Mouse (Mus musculus) embryonic facial prominence, embryonic 13.5 days (tissue): ENCODE measurements around the gene Def8. TPM values are rescaled to one million over a fixed set of nuclear protein-coding genes. Genes with fewer than 3 reads are reported as not detected.

Experiments used
- ATAC-seq: fragments of 200-750 bp; cut with Nextera tagmentation; 2 replicates; pipeline ENCODE4 v1.8.0; 2017; ENCODE audit warnings: low read depth; ENCODE audit not compliant: insufficient number of reproducible peaks, insufficient read depth, low FRiP score, low TSS enrichment
- H3K27ac ChIP-seq: fragments of 300-500 bp; sonication (generic); 2 replicates; pipeline ENCODE4 v1.5.1; 2015; ENCODE audit warnings: moderate library complexity, mild to moderate bottlenecking, inconsistent platforms
- H3K27me3 ChIP-seq: fragments of 300-500 bp; sonication (generic); 2 replicates; pipeline ENCODE4 v1.6.1; 2015; ENCODE audit warnings: mild to moderate bottlenecking, inconsistent platforms
- H3K36me3 ChIP-seq: fragments of 300-500 bp; sonication (generic); 2 replicates; pipeline ENCODE4 v1.6.1; 2015; ENCODE audit warnings: mild to moderate bottlenecking, inconsistent platforms
- H3K4me1 ChIP-seq: fragments of 300-500 bp; sonication (generic); 2 replicates; pipeline ENCODE4 v1.6.1; 2015; ENCODE audit warnings: inconsistent platforms
- H3K4me2 ChIP-seq: fragments of 300-500 bp; sonication (generic); 2 replicates; pipeline ENCODE4 v1.6.1; 2015; ENCODE audit warnings: moderate library complexity, mild to moderate bottlenecking, inconsistent platforms
- H3K4me3 ChIP-seq: fragments of 300-500 bp; sonication (generic); 2 replicates; pipeline ENCODE4 v1.5.1; 2015; ENCODE audit warnings: mild to moderate bottlenecking, inconsistent platforms
- H3K9ac ChIP-seq: fragments of 300-500 bp; sonication (generic); 2 replicates; pipeline ENCODE4 v1.6.1; 2015; ENCODE audit warnings: mild to moderate bottlenecking, inconsistent platforms
- H3K9me3 ChIP-seq: fragments of 300-500 bp; sonication (generic); 2 replicates; pipeline ENCODE4 v1.6.1; 2016; ENCODE audit warnings: inconsistent platforms
- WGBS: fragments of 180-500 bp; shearing (Covaris S2); methylation state at CpG from one replicate; pipeline ENCODE4 v1.1.7; 2015; ENCODE audit warnings: mixed read lengths; 5-methylcytosine and 5-hydroxymethylcytosine counted together
- polyA plus RNA-seq: library from polyadenylated mRNA; unstranded; fragments of >200 nt; fragmentation: Nextera tagmentation; extraction: Ambion mirVana; gene quantifications from 2 replicates; pipeline ENCODE4 v1.2.1, GENCODE M21; 2015

Gene Def8
- polyA plus RNA-seq, 1 experiment from 2014 or later = 43.2 TPM

DNA sequence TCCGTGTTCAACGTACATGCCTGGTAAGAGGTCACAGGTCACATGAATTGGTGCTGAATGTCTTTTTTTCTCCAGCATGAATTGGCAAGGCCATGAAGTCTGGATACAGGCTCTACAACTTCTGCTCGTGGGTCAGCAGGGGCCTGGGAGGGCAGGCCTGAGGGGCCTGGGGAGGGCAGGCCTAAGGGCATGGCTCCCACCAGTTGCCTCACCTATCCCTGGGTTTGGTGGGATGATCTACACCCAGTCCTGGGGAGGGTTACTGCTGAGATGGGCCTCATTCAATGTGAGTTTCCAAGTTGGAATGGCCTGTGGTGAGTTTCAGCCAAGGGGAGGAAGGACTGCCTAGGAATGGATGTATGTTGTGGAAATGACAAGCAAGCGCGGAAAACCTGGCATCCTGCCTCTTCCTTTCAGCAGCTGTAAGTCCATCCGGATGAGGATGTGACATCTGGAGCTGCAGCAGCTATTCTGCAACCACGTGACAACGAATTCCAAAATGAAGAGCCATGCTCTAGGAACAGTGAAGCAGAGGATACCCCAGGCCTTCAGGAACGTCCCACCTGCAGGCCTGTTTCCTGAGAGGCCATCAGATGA, 20.5 kb upstream of the Def8 start:
- ATAC-seq = no peak
- no peak overlapping the region for H3K4me3 ChIP-seq
- peaks cover 56% of the 10 kb centered on the region for H3K36me3 ChIP-seq
- H3K27ac ChIP-seq = no peak overlapping the region
- H3K4me1 ChIP-seq = peaks cover 20% of the 10 kb centered on the region
- peaks cover 5% of the 10 kb centered on the region; the same call in 1 of the 2 replicates for H3K27me3 ChIP-seq
- H3K9me3 ChIP-seq = no peaks in the 10 kb centered on the region
- WGBS = 82% methylated on average over 9 of the region's 9 CpGs
- H3K9ac ChIP-seq = no peak overlapping the region
- no peak overlapping the region for H3K4me2 ChIP-seq

DNA sequence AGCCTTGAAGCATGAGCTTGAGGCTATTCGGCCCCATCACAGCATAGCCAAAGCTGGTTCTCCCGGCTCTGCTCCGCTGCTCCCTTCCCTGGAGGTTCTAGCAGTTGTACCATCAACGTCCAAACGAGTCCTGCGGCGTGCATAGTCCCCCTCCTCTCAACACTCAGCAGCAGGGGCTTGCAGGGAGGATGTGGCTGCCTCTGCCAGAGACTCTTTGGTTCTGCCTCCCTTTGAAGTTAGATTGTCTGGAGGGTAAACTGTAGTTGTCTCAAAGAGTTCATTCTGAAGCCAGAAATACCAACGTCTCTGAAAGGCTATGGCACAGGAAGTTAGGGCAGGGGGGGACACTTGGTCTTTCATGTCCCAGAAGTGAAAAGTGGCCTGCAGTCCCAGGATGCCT, 18.8 kb upstream of the Def8 start:
- H3K9ac ChIP-seq = 0 out of 2 replicates have a peak overlapping the region, but pooled peaks have one; percentile 44
- H3K36me3 ChIP-seq = peaks cover 39% of the 10 kb centered on the region
- H3K27me3 ChIP-seq = peaks cover 20% of the 10 kb centered on the region
- H3K27ac ChIP-seq = peak overlapping the region; percentile 39
- 28% methylated on average over 8 of the region's 8 CpGs for WGBS
- no peaks in the 10 kb centered on the region for H3K9me3 ChIP-seq
- H3K4me2 ChIP-seq = no peak overlapping the region
- no peak overlapping the region for H3K4me3 ChIP-seq
- H3K4me1 ChIP-seq = peaks cover 20% of the 10 kb centered on the region
- no peak for ATAC-seq

GRCm38 (mm10) chr8:123406786-123407185, 16.5 kb upstream of the Def8 start, which contains the start of gene Mc1r:
Gene Mc1r (plus strand): TSS chr8:123407107.
- Histone ChIP-seq H3K4me1 (peaks cover 38% of the 10 kb centered on the region), H3K36me3 (peaks cover 16% of the 10 kb centered on the region), H3K4me3 (no peak within 1 kb of the TSS), H3K27me3 (peaks cover 42% of the 10 kb centered on the region), H3K9ac (no peak within 1 kb of the TSS), H3K4me2 (no peak within 1 kb of the TSS), H3K27ac (no peak within 1 kb of the TSS), H3K9me3 (no peaks in the 10 kb centered on the region)
- no peak for ATAC-seq
- WGBS = 10% methylated on average over 4 of the region's 4 CpGs

GRCm38 (mm10) chr8:123407612-123408011, 15.7 kb upstream of the Def8 start:
- H3K9me3 ChIP-seq = no peaks in the 10 kb centered on the region
- peaks cover 47% of the 10 kb centered on the region for H3K4me1 ChIP-seq
- WGBS = 91% methylated on average over 13 of the region's 13 CpGs
- H3K36me3 ChIP-seq = peaks cover 8% of the 10 kb centered on the region
- H3K9ac ChIP-seq = no peak overlapping the region
- H3K4me2 ChIP-seq = no peak overlapping the region
- peaks cover 50% of the 10 kb centered on the region for H3K27me3 ChIP-seq
- H3K27ac ChIP-seq = no peak overlapping the region
- no peak overlapping the region for H3K4me3 ChIP-seq
- ATAC-seq = no peak

DNA sequence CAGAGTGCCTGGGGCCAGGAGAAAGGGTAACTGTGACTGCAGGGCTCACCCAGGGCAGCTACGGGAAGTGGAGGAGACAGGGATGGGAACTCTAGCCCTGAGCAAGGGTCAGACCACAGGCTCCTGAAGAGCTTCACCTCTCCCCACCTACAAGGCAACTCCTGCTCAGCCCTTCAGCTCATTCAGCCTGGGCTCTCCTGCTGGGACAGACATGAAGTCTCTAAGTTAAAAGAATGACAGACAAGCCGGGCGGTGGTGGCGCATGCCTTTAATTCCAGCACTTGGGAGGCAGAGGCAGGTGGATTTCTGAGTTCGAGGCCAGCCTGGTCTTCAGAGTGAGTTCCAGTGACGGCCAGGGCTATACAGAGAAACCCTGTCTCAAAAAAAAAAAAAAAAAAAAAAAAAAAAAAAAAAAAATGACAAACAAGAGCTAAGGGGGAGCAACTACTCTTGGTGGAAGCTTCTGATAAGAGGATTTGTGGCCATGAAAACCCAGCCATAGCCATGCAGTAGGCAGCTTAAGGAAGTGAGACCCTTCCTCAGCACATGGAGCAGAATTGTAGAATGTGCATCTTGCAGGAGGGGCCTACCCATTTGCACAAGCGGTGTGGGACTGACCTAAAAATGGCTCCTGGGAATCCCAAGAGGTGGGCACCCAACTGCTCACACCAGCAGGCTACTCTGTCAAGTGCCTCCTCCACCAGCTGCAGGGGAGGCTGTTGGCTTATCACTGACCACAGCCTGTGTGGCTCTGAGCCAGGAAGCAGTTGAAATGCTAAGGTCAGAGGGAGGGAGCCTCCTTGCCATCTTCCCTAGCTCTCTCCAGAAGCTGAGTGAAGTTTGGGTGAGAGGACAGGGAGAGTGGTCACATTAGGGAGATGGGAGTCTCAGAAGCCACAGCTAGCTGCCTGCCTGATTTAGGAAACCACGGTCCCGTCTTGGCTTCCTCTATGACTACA, 14.5 kb upstream of the Def8 start:
- Histone ChIP-seq H3K4me1 (peaks cover 52% of the 10 kb centered on the region), H3K27ac (no peak overlapping the region), H3K4me2 (no peak overlapping the region), H3K4me3 (no peak overlapping the region), H3K36me3 (no peaks in the 10 kb centered on the region), H3K9me3 (no peaks in the 10 kb centered on the region), H3K27me3 (peaks cover 63% of the 10 kb centered on the region), H3K9ac (no peak overlapping the region)
- ATAC-seq = no peak
- 62% methylated on average over 9 of the region's 9 CpGs for WGBS

DNA sequence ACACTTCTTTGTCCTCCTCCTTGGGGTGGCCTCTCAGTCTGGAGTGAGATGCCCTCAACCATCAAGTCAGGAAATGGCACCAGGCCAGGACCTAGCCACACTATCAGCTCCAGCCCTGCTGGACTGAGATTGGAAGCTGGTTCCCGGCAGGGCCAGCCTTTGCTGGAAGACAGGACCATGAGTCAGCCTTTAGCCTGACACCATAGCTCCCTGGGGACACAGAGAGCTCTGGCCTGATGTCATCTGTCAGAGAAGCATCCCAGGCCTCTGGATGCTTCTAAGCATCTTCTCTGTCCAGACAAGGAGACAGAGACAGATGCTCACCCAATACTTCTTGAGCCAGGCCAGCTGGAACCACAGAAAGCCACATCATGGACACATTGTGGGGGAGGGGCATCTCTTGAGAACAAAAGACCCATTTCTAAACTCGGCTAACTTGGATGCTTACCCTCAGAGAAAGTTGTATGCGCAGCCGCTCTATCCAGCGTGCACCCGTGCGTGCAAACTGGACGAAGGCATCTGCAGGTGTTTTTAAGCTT, 13.2 kb upstream of the Def8 start:
- Histone ChIP-seq H3K27me3 (peaks cover 67% of the 10 kb centered on the region), H3K27ac (no peak overlapping the region), H3K9ac (no peak overlapping the region), H3K4me2 (peak overlapping the region; percentile 67; the same call in 1 of the 2 replicates), H3K36me3 (no peaks in the 10 kb centered on the region), H3K4me1 (peaks cover 42% of the 10 kb centered on the region), H3K9me3 (no peaks in the 10 kb centered on the region), H3K4me3 (peak overlapping the region; percentile 46; the same call in 1 of the 2 replicates)
- ATAC-seq = no peak
- 53% methylated on average over 8 of the region's 8 CpGs for WGBS

GRCm38 (mm10) chr8:123410788-123411187, 12.5 kb upstream of the Def8 start:
- H3K4me3 ChIP-seq = peak overlapping the region; percentile 46
- peak overlapping the region; percentile 67 for H3K4me2 ChIP-seq
- peak overlapping the region; percentile 33; the same call in 1 of the 2 replicates for H3K27ac ChIP-seq
- 9% methylated on average over 11 of the region's 11 CpGs for WGBS
- H3K27me3 ChIP-seq = peaks cover 67% of the 10 kb centered on the region
- peaks cover 42% of the 10 kb centered on the region for H3K4me1 ChIP-seq
- no peak for ATAC-seq
- peak overlapping the region; percentile 56 for H3K9ac ChIP-seq
- no peaks in the 10 kb centered on the region for H3K36me3 ChIP-seq
- no peaks in the 10 kb centered on the region for H3K9me3 ChIP-seq

- 1% methylated on average over 29 of the region's 29 CpGs for WGBS
- Histone ChIP-seq H3K4me3 (peak within 1 kb of the TSS; percentile 46), H3K36me3 (no peaks in the 10 kb centered on the region), H3K9me3 (no peaks in the 10 kb centered on the region), H3K27me3 (peaks cover 67% of the 10 kb centered on the region), H3K4me1 (peaks cover 42% of the 10 kb centered on the region), H3K27ac (peak within 1 kb of the TSS; percentile 45; the same call in 1 of the 2 replicates), H3K9ac (peak within 1 kb of the TSS; percentile 56), H3K4me2 (peak within 1 kb of the TSS; percentile 67)
- ATAC-seq = peak; percentile 76
These were observed 12.1 kb upstream of the Def8 start, which contains the start of gene Tubb3 for GRCm38 (mm10) chr8:123411246-123411645. Gene Tubb3 (plus strand): TSS chr8:123411424.

DNA sequence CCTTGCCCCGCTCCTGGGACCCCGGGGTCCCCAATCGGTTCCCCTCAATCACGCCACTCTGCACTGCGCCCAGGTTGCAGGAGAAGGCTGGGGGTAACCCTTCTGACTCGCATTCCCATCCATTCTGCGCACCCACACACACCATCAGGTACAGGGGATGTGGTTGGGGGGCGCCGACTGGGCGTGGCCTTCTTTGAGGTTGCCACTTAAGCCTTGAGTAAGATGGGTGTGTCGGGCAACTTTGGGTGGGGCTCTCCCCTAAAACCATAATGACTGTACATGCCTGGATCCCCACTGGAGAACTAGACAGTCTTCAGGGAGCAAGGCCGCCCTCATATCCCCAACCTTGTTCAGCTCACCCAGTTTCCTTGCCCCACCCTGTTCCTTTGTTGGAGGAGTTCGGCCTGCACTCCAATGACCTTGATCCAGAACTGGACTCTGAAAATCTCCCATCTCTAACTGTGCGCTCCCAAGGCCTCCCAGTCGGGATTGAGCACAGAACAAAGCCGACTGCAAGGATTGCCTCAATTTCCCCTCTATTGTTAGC, 11.5 kb upstream of the Def8 start:
- WGBS = 7% methylated on average over 16 of the region's 16 CpGs
- Histone ChIP-seq H3K27me3 (peaks cover 67% of the 10 kb centered on the region), H3K4me2 (peak overlapping the region; percentile 67), H3K9ac (peak overlapping the region; percentile 56; the same call in 1 of the 2 replicates), H3K9me3 (no peaks in the 10 kb centered on the region), H3K36me3 (no peaks in the 10 kb centered on the region), H3K4me1 (peaks cover 37% of the 10 kb centered on the region), H3K4me3 (peak overlapping the region; percentile 46), H3K27ac (0 out of 2 replicates have a peak overlapping the region, but pooled peaks have one; percentile 45)
- no peak for ATAC-seq

DNA sequence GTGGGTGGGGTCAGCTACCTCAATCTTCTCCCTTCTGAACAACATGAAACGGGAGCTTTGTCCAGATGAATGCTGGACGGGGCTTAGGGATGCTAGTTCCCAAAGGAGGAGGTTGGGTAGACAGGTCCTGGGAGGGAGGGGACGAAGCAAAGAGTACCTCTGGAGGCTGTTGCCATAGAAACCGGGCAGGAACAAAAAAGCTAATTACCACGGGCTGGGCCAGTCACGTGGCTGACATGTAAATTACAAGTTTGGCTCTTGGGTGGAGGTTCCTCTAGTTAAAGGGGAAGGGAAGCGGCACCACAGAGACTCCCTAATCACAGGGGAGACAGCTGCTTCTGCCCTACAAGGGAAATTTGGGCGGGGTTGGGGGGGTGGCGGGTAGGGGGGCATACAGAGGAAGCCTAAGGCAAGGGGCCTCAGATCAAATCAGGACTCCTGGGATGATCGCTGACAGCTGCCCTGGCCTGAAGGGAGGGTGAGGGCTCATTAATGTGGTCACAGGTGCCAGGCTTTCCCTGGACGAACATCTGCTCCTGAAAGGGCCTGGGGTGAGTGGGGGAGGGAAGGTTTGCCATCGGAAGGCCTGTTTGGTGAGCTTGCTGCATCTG, 10.7 kb upstream of the Def8 start:
- Histone ChIP-seq H3K9me3 (no peaks in the 10 kb centered on the region), H3K27ac (no peak overlapping the region), H3K36me3 (no peaks in the 10 kb centered on the region), H3K4me1 (peaks cover 35% of the 10 kb centered on the region), H3K9ac (no peak overlapping the region), H3K4me3 (peak overlapping the region; percentile 46), H3K27me3 (peaks cover 63% of the 10 kb centered on the region), H3K4me2 (peak overlapping the region; percentile 67)
- 2% methylated on average over 12 of the region's 12 CpGs for WGBS
- ATAC-seq = no peak

GRCm38 (mm10) chr8:123414255-123414654, 9.1 kb upstream of the Def8 start:
- no peak overlapping the region for H3K9ac ChIP-seq
- H3K9me3 ChIP-seq = no peaks in the 10 kb centered on the region
- peaks cover 7% of the 10 kb centered on the region; the same call in 1 of the 2 replicates for H3K36me3 ChIP-seq
- H3K27ac ChIP-seq = no peak overlapping the region
- H3K4me2 ChIP-seq = peak overlapping the region; percentile 1; the same call in 1 of the 2 replicates
- H3K27me3 ChIP-seq = peaks cover 50% of the 10 kb centered on the region
- ATAC-seq = no peak
- H3K4me1 ChIP-seq = peaks cover 35% of the 10 kb centered on the region
- no peak overlapping the region for H3K4me3 ChIP-seq
- 8% methylated on average over 9 of the region's 9 CpGs for WGBS
